Mouse (Mus musculus) frontal cortex, postnatal 36 days (tissue): ENCODE results near the gene Tubgcp3.
"Not testable (repeated sequence)": the region's sequence is repeated elsewhere in the genome, so short reads cannot be mapped to it uniquely, and the experiment has no call there.

Experiments
- DNase-seq, 2 experiments: peaks; one replicate each; pipeline ENCODE4 v3.0.0; 2022; ENCODE audit warnings: low spot score in 2 of 2

Tubgcp3 gene

GRCm38 (mm10) chr8:12672056-12672881 is at the start of gene Tubgcp3:
TSS of gene Tubgcp3 (minus strand) at chr8:12672248.
- DNase-seq, result peak; percentile 89 to 95

GRCm38 (mm10) chr8:12719091-12719490 is 47.0 kb upstream of the Tubgcp3 start:
- DNase-seq, result no peak

- peak in 1 of 2 experiments; percentile 2 for DNase-seq
These were observed 44.0 kb upstream of the Tubgcp3 start for GRCm38 (mm10) chr8:12715861-12716585.

DNA sequence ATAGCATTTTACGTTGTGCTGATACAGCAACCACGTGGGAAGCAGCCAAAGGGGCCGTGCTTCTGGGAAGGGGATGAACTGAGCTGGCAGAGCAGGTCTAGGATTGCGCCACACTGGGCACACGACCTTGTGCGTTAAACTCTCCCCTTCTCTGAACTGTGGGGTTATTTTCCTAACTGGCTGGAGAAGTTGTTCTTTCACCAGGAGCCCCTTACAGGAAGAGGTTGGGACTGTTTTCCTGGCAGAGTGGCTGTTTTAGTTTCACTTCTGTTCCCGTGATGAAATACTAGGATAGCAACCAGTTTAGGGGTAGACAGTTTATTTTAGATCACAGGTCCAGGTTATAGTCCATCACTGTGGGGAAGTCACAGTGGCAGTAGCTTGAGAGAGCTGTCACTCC is 39.6 kb upstream of the Tubgcp3 start:
- DNase-seq, result no peak

GRCm38 (mm10) chr8:12703597-12703996 is 31.5 kb upstream of the Tubgcp3 start:
- no peak for DNase-seq

DNA sequence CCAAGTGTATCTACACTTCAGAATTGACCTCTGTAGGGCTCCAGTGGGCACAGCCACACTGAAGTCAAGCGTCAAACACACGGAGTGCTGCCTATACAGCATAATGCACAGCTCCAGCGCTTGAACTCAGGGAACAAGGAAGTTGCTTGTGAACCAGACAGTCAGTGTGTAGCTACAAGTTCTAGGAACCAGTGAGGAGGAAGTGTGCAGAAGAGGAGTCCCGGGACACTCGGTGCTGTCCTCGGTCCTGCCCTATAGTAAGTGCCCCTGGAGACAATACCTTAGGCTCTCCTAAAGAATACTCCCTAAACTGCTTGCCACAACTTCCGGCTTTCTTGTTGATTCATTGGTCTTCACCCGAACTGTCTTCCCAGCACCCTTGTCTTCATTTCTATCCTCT is 30.2 kb upstream of the Tubgcp3 start:
- DNase-seq, result no peak

DNA sequence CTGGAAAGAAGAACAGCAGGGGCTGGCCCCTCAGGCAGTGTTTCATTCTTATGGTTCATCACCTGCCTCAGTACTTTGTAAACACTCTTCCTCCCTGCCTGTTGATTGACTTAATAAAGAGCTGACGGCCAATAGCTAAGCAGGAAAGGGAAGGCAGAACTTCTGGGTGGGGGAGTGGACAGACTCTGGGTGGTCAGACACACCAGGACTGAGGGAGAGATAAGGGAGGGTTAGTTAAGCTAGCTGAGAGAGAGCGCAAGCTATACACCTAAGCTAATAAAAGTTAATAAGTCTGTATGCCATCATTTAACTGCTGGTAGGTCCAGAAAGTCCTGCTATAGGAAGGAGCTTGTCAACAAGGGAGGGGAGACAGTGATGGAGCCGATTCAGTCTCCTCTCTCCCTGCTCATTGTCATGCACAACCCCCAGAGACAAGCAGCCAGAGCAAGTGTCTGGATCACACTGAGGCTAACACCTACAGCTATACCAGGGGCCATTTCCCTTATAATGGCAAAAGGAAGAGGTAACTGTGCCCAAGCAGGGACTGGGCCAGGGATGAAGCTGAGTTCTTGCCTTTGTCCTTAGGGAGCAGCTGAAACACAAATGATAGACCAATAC is 26.7 kb upstream of the Tubgcp3 start:
- DNase-seq, result no peak

DNA sequence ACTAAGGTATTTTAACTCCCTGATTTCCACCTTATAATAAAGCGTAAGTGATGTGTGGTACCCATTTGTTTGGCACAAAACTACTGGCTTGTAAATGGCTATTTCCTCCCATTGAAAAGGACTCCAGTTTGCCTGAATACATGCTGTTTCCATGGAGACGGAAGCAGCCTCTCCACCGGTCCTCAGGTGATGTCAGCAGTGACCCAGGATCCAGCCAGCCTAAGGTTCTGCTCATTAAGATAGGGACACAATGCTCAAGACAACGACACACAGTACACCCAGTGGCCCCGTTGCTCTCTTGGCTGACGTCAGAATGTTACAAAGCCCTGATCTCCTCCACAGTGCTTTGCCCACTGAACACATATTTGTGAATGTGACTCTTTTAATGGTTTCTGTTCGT is 16.8 kb upstream of the Tubgcp3 start:
- no peak for DNase-seq

DNA sequence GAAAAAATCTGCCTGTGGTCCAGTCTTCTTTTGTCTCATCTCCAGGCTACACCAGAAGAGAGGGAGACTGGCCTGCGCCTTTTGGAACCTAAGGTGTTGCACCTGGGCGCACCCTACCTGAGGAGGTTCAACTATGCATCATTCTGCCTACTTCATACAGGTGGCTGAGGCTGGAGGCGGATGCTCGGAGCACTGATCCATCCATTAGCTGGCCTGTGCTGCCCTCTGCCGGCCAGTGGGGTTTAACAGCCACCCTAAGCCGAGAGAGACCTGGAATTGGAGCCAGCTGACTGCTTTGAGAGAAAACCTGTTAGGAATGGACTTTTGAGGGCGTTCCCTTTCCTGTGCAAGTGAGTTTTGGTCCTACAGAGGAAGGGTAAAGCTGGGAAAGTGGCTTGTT is 5.5 kb upstream of the Tubgcp3 start:
- peak; percentile 80 to 83 for DNase-seq

GRCm38 (mm10) chr8:12671473-12672055 is 484 bp downstream of the Tubgcp3 start:
- DNase-seq, result no peak

- DNase-seq, result no peak
These were observed 1.1 kb downstream of the Tubgcp3 start for GRCm38 (mm10) chr8:12670965-12671364.

- peak; percentile 34 to 68 for DNase-seq
These were observed 3.2 kb downstream of the Tubgcp3 start for GRCm38 (mm10) chr8:12668832-12669231.

- not testable (repeated sequence) for DNase-seq
These were observed 5.5 kb downstream of the Tubgcp3 start for GRCm38 (mm10) chr8:12666530-12666929.

DNA sequence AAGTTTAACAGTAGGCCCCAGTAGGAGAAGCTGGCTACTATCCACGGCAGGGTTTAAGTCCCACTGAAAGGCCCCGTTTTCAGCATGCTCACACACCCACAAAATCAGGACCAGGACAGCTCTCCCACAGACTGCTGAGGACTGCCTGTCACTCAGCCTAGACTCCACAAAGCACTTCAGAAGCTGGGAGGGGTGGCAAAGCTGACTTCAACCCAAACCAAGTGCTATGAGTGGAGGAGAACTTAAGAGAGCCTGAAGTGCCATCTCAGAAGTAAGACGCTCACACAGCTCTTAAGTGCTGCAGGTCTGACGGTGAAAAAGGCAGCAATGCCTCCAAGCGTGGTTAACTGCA is 9.0 kb downstream of the Tubgcp3 start:
- DNase-seq, result no peak

DNA sequence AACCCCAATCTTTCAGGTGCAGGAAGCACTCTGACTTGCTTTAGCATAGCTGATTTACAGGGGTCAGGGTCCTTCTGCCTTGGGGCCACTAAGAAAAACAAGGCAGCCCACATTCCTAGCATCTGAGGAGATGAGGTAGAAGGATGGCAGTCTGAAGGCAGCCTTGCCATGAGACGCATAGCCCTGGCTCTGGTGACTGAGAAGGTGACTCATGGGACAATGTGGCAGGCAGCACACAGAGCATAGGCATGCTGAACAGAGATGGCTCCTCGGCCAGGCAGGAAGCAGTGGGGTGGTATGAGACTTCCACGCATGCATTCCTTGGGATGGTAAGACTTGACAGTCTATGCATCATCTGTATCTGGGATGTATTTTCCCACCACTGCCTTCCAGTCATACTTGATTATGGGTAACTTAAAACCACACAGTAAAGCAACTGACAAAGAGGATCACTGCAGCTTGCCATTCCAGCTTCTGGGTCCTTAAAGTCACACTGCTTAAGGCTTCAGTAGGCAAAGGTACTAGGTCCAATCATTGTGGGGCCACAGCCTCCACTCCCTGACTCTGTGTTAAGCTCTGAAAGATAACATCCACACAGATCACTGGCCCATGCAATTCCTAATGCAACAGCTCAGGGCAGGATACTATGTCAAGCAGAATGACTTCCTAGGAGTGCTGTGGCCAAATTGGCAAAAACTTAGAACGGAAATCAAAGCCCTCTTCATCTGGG is 9.5 kb downstream of the Tubgcp3 start:
- no peak for DNase-seq

DNA sequence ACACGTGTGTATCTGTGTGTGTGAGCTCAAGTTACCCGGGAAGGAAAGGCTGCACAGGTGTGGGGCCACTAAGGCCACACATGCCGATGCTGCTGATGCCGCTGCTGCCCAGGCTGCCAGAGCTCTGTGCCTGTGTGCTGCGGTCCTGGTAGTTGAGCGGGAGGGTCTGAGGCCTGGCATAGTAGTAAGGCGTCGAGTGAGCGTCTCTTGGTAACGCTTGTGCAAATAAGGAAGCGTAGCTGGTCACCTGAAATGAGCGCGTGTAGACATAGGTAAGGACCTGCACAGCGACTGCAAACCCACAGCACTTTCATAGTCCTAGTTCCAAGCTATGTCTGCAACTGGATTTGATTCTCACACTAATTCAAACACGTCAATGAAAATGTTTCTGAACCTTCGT is 14.6 kb downstream of the Tubgcp3 start:
- DNase-seq, result no peak

DNA sequence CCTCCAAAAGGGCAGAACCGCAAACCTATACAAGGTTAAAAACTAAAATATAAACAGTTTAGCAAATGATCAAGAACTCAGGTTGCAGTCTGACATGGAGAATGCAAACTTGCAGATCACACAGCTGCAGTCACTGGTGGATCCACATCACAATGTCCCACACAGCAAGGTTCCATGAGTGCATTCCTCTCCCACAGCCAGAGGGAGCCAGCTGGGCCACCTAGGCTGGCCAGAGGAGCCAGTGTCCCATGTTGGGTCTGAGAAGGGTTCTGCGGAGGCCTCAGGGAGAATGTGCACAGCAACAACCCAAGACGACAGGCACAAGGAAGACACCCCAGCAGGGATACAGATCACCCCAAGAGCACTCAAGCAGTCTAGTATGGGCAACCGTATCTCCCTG is 20.8 kb downstream of the Tubgcp3 start:
- DNase-seq, result no peak

DNA sequence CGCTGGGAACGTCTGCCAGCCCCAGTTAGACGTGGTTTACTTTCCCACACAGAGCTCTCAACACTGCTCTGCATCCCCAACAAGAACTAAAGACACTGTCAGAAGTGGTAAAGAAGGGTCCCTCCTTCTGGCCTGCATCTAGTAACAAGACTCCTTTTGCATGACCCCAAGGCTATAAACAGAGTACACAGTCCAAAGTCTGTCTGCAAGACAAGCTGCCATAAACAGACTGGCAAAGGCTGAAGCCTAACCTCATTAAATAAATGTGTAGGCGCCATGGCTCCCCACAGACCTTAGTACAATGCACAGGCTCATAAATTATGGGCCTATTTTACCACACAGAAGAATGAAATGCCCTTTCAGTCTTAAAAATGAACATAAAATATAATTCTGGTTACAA is 21.6 kb downstream of the Tubgcp3 start:
- no peak for DNase-seq

- DNase-seq, result no peak
These were observed 23.1 kb downstream of the Tubgcp3 start for GRCm38 (mm10) chr8:12648951-12649350.

- DNase-seq, result no peak
These were observed 25.5 kb downstream of the Tubgcp3 start for GRCm38 (mm10) chr8:12646536-12646935.

DNA sequence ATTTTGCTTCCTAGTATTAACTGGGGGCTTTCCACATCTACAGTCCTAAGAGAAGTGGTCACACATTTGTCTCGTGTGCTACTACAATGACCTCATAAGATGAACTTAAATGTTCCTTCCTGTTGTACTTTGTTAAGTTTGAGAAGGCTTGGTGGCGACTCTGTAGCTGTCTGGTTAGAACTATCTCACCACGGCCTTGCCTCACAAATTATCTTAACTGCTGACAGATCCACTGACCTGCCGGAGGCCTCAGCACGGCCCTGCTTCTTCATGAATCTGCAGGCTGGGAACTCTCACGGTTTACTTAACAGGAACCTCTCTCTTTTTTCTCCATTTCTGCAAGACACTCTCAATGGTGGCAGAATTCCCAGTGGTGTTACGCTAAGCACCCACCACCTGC is 27.2 kb downstream of the Tubgcp3 start:
- DNase-seq, result no peak

GRCm38 (mm10) chr8:12644341-12644740 is 27.7 kb downstream of the Tubgcp3 start:
- no peak for DNase-seq
